Mouse (Mus musculus) bone marrow, adult 2 months (tissue): ENCODE results near the gene Tmem232. TPM values are rescaled to one million over a fixed set of nuclear protein-coding genes. Genes with fewer than 3 reads are reported as not detected.
"Not testable (repeated sequence)": the region's sequence is repeated elsewhere in the genome, so short reads cannot be mapped to it uniquely, and the experiment has no call there.

ENCODE experiments used
- H3K27ac ChIP-seq: fragments of 200-500 bp; 2 replicates; pipeline ENCODE4 v1.5.1; 2012; ENCODE audit warnings: low read depth, mild to moderate bottlenecking, control low read depth, inconsistent platforms, low read length; ENCODE audit not compliant: control insufficient read depth, poor library complexity, insufficient read depth
- H3K4me1 ChIP-seq: fragments of 200-500 bp; 2 replicates; pipeline ENCODE4 v1.6.1; 2011; ENCODE audit warnings: low read length; ENCODE audit not compliant: control insufficient read depth, insufficient read depth
- H3K4me3 ChIP-seq: fragments of 200-500 bp; replicated peaks from 2 replicates; pipeline ENCODE3; 2011; ENCODE audit warnings: mild to moderate bottlenecking, low read depth, low read length, control low read depth; ENCODE audit not compliant: control insufficient read depth
- CTCF ChIP-seq: fragments of 200-500 bp; IDR thresholded peaks from 2 replicates; pipeline ENCODE4 v1.5.1; 2011; ENCODE audit warnings: low read length, control low read depth; ENCODE audit not compliant: control insufficient read depth, insufficient read depth
- POLR2A ChIP-seq: fragments of 200-500 bp; IDR thresholded peaks from 2 replicates; pipeline ENCODE4 v1.6.1; 2011; ENCODE audit warnings: low read depth, mild to moderate bottlenecking, control low read depth, low read length, borderline replicate concordance; ENCODE audit not compliant: control insufficient read depth
- WGBS: fragments of 180-500 bp; shearing (Covaris S2); methylation state at CpG from one replicate; pipeline ENCODE4 v1.1.7; 2018; 5-methylcytosine and 5-hydroxymethylcytosine counted together
- polyA plus RNA-seq: library from polyadenylated mRNA; stranded (reverse); fragments of >200 nt; gene quantifications from 2 replicates; pipeline ENCODE4 v1.2.4, GENCODE M21; 2011; ENCODE audit warnings: low replicate concordance; ENCODE audit not compliant: missing spikeins, insufficient read depth, insufficient read length

Gene Tmem232
- polyA plus RNA-seq, 1 experiment: not detected

DNA sequence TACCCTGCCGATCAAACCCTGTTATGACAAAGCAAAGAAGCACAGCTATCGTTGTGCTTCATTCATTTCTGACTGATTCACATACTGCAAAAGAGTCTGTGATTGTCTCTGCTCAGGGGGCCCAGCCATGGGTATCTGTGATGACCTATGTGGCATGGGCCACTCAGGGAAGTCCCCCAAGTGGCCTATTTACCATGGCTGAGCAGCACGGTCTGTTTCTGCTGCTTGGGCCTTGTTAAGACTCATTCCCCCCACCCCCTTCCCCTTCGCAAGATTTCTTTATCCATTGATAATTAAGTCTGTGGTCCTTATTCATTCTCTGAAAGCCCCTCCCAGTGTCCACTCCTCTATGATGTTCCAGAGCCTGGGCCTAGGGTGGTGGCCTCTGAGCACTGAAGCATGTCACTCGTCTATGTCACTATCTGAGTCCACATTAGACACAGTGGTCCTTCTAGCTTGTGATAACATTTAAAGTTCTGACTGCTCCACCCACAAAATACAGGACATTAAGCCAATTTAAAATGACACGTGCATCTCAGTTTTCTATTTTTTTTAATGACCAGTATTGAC is 315.1 kb downstream of the Tmem232 start:
- Histone ChIP-seq H3K4me1 (no peaks in the 10 kb centered on the region), H3K27ac (no peak overlapping the region), H3K4me3 (no peak overlapping the region)
- no peak for TF ChIP-seq POLR2A
- no peak for TF ChIP-seq CTCF
- 77% methylated on average over 6 of the region's 6 CpGs for WGBS

DNA sequence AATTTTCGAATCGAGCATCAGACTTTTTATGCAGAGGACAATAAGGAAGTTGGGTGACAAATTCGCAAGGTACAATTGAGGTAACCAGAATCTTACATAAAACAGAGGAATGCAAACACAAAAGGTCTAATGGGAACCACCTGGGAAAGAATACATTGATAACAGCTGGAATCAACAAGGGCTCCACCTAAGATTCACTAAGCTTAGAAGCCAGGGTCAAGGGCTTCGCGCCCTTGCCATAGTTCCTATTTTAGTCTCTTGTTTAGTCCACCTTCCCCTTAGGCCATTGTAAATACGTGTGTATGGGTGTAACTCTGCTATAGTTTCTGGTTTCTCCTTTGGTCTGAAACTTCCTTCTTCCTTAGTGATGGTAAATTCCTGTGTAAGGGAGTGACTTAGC is 318.9 kb downstream of the Tmem232 start:
- not testable (repeated sequence) for H3K4me1 ChIP-seq, H3K27ac ChIP-seq, H3K4me3 ChIP-seq
- 79% methylated on average over 6 of the region's 6 CpGs for WGBS

Other genes with a start within 250 kb of the Tmem232 start
- gene Vapa, start 72.8 kb upstream of the Tmem232 start, polyA plus RNA-seq: 30.7 and 60.4 TPM in 2 replicates
- not detected in 2 replicates for gene Txndc2, start 101.4 kb upstream of the Tmem232 start, polyA plus RNA-seq
- 6.8 and 18.0 TPM in 2 replicates for gene Rab31, start 232.0 kb upstream of the Tmem232 start, polyA plus RNA-seq
- 17.9 and 28.6 TPM in 2 replicates for gene Ppp4r1, start 241.8 kb upstream of the Tmem232 start, polyA plus RNA-seq